Mouse (Mus musculus) cerebellum, adult 9-11 months (tissue): ENCODE data around the gene Lonp2.
A peak's percentile ranks its signal among the peaks of the same experiment; 100 is the strongest.

ENCODE experiments used
- DNase-seq: peaks from one replicate; pipeline ENCODE4 v3.0.0; 2022

Lonp2 gene

GRCm38 (mm10) chr8:86623911-86624731 is at the start of gene Lonp2:
Gene Lonp2 (plus strand): TSS chr8:86624043.
- peak; percentile 98 for DNase-seq

GRCm38 (mm10) chr8:86577547-86577946 is 46.3 kb upstream of the Lonp2 start:
- peak; percentile 21 for DNase-seq

GRCm38 (mm10) chr8:86578076-86578475 is 45.8 kb upstream of the Lonp2 start:
- DNase-seq, result peak; percentile 97

GRCm38 (mm10) chr8:86578693-86579092 is 45.1 kb upstream of the Lonp2 start:
- peak; percentile 66 for DNase-seq

- DNase-seq, result peak; percentile 49
Observed at GRCm38 (mm10) chr8:86580458-86580857, 43.4 kb upstream of the Lonp2 start, which contains the start of gene Abcc12. Gene Abcc12 (minus strand): TSS chr8:86580686.

GRCm38 (mm10) chr8:86581921-86582331 is 41.9 kb upstream of the Lonp2 start:
- peak; percentile 71 for DNase-seq

- DNase-seq, result peak; percentile 93
Observed at GRCm38 (mm10) chr8:86585118-86585517, 38.7 kb upstream of the Lonp2 start.

GRCm38 (mm10) chr8:86585532-86585931 is 38.3 kb upstream of the Lonp2 start:
- DNase-seq, result peak; percentile 90

GRCm38 (mm10) chr8:86586058-86586457 is 37.8 kb upstream of the Lonp2 start:
- DNase-seq, result peak; percentile 25

GRCm38 (mm10) chr8:86586642-86587041 is 37.2 kb upstream of the Lonp2 start:
- peak; percentile 21 for DNase-seq

- DNase-seq, result peak; percentile 9
Observed at GRCm38 (mm10) chr8:86588338-86588737, 35.5 kb upstream of the Lonp2 start.

- DNase-seq, result no peak
Observed at GRCm38 (mm10) chr8:86593099-86593498, 30.7 kb upstream of the Lonp2 start.

GRCm38 (mm10) chr8:86594159-86594796 is 29.6 kb upstream of the Lonp2 start:
- no peak for DNase-seq

GRCm38 (mm10) chr8:86595671-86596070 is 28.2 kb upstream of the Lonp2 start:
- DNase-seq, result no peak

- no peak for DNase-seq
Observed at GRCm38 (mm10) chr8:86597681-86598080, 26.2 kb upstream of the Lonp2 start.

GRCm38 (mm10) chr8:86599299-86599698 is 24.5 kb upstream of the Lonp2 start:
- no peak for DNase-seq

- DNase-seq, result no peak
Observed at GRCm38 (mm10) chr8:86600311-86600710, 23.5 kb upstream of the Lonp2 start.

GRCm38 (mm10) chr8:86603174-86603573 is 20.7 kb upstream of the Lonp2 start:
- no peak for DNase-seq

- no peak for DNase-seq
Observed at GRCm38 (mm10) chr8:86604676-86605075, 19.2 kb upstream of the Lonp2 start.

GRCm38 (mm10) chr8:86613798-86614197 is 10.0 kb upstream of the Lonp2 start:
- DNase-seq, result no peak

- DNase-seq, result no peak
Observed at GRCm38 (mm10) chr8:86615095-86615769, 8.6 kb upstream of the Lonp2 start.

- no peak for DNase-seq
Observed at GRCm38 (mm10) chr8:86617759-86618387, 6.0 kb upstream of the Lonp2 start.

- DNase-seq, result no peak
Observed at GRCm38 (mm10) chr8:86623551-86623910, 312 bp upstream of the Lonp2 start.
